Mouse (Mus musculus) frontal cortex, postnatal 10 days (tissue): ENCODE results near the gene Tox2.

ENCODE experiments used
- DNase-seq, 2 experiments: peaks; one replicate each; pipeline ENCODE4 v3.0.0; 2022; ENCODE audit warnings: low spot score in 2 of 2, mixed read lengths in 1 of 2

The Tox2 gene

GRCm38 (mm10) chr2:163317281-163317680 is 114.4 kb downstream of the Tox2 start:
- no peak for DNase-seq

- DNase-seq, result no peak
These were observed 115.9 kb downstream of the Tox2 start for GRCm38 (mm10) chr2:163318777-163319176.

GRCm38 (mm10) chr2:163323163-163323562 is 120.2 kb downstream of the Tox2 start:
- no peak for DNase-seq

- peak in 1 of 2 experiments; percentile 33 for DNase-seq
These were observed 127.8 kb downstream of the Tox2 start for GRCm38 (mm10) chr2:163330742-163331141.

- no peak for DNase-seq
These were observed 128.5 kb downstream of the Tox2 start for GRCm38 (mm10) chr2:163331423-163331822.

- DNase-seq, result peak; percentile 27 to 33
These were observed 129.6 kb downstream of the Tox2 start for GRCm38 (mm10) chr2:163332368-163333055.

GRCm38 (mm10) chr2:163340263-163340662 is 137.3 kb downstream of the Tox2 start:
- peak in 1 of 2 experiments; percentile 41 for DNase-seq

- no peak for DNase-seq
These were observed 140.7 kb downstream of the Tox2 start for GRCm38 (mm10) chr2:163343671-163344070.

- no peak for DNase-seq
These were observed 142.2 kb downstream of the Tox2 start for GRCm38 (mm10) chr2:163344976-163345660.

- DNase-seq, result no peak
These were observed 143.6 kb downstream of the Tox2 start for GRCm38 (mm10) chr2:163346497-163346896.

- no peak for DNase-seq
These were observed 144.7 kb downstream of the Tox2 start for GRCm38 (mm10) chr2:163347517-163348184.

GRCm38 (mm10) chr2:163348677-163349076 is 145.8 kb downstream of the Tox2 start:
- DNase-seq, result no peak

GRCm38 (mm10) chr2:163349411-163349810 is 146.5 kb downstream of the Tox2 start:
- DNase-seq, result no peak

GRCm38 (mm10) chr2:163350443-163350842 is 147.5 kb downstream of the Tox2 start:
- no peak for DNase-seq

GRCm38 (mm10) chr2:163353731-163354130 is 150.8 kb downstream of the Tox2 start:
- no peak for DNase-seq

GRCm38 (mm10) chr2:163355666-163356065 is 152.7 kb downstream of the Tox2 start:
- no peak for DNase-seq

- DNase-seq, result no peak
These were observed 153.4 kb downstream of the Tox2 start for GRCm38 (mm10) chr2:163356113-163356840.

GRCm38 (mm10) chr2:163358662-163359061 is 155.7 kb downstream of the Tox2 start:
- no peak for DNase-seq

GRCm38 (mm10) chr2:163359253-163359652 is 156.3 kb downstream of the Tox2 start:
- DNase-seq, result no peak

- no peak for DNase-seq
These were observed 158.1 kb downstream of the Tox2 start for GRCm38 (mm10) chr2:163360858-163361623.
